Mouse (Mus musculus) left cerebral cortex, adult 8-10 months (tissue): ENCODE data around the gene Sumf2. TPM values are rescaled to one million over a fixed set of nuclear protein-coding genes. Genes with fewer than 3 reads are reported as not detected.
A peak's percentile ranks its signal among the peaks of the same experiment; 100 is the strongest.
"Not testable (repeated sequence)": the region's sequence is repeated elsewhere in the genome, so short reads cannot be mapped to it uniquely, and the experiment has no call there.

ENCODE experiments used
- DNase-seq, 2 experiments: peaks; one replicate each; pipeline ENCODE4 v3.0.0; 2022; ENCODE audit warnings: low spot score in 2 of 2
- total RNA-seq, 4 experiments: library from RNA; stranded (reverse); gene quantifications; 2 replicates each; pipeline ENCODE4 v1.2.4; 2022

Sumf2 gene
- total RNA-seq: 10 to 100 TPM; 18.2 to 23.0 (median 21.9) TPM

DNA sequence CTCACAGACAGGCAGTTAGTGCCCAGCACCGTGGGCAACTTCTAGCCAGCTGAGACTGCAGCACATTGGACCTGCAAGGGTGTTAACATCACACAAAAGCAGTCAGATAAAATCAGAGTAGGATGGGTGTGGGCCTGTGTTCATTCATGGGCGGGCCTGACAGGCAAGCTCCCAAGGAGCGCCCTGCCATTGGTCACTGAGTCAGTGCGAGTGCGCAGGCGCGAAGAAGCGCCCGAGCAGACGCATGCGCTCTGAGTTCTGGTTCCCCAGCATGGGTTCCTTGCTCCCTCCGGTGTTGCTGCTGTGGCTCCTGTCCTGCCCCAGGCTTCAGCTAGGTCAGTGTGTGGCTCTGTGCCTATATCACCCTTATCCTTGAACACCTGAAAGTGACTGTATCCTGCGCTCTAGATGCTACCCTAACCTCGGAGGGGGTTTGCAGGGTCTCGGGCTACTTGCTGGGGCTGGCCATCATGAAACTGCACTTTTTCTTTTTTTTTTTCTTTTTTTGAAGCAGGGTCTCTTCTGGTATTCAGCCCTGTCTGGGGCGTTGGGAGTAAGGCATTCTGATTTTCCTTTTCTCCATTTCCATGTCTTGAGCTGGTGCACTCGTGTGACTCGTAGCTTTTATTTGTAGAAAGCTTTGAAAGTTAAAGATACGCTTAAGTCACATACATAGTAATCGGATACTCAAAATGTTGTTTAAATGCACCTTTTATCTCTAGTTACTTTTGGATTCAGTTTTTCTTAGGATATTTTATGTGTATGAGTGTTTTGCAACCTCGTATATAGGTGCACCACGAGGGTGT is at the start of gene Sumf2:
TSS of gene Sumf2 (plus strand) at position 235 of the 806 bp plus-strand sequence.
- DNase-seq: peak; percentile 91 to 92

DNA sequence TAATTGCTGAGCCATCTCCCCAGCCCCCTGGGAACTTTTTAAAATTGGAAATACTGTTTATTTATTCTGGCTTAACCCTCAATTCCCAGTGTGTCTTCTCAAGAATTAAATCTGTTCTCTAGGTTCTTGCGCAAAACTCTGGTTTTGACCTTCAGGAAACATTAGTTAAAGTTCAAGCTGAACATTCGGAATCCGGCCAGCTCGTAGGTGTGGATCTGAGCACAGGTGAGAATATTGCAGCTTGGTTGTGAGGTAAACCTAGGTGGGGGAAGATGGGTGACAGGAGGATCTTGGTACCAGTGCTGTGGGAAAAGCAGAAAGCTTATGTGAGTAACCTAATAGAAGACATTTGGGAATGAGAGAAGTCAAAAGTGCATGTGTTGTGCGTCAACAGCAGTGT is 1.9 kb upstream of the Sumf2 start:
- DNase-seq: no peak

DNA sequence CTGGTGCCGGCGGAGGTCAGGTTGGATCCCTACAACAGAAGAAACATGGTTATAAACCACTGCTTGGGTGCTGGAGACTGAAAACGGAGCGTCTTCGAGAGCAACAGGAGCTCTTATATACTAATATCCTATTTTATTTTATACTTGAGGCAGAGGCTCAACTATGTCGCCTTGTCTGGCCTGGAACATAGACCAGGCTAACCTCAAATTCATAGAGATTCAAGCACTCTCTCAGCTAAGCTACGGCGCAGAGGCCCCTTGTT is 703 bp downstream of the Sumf2 start:
- DNase-seq: no peak

DNA sequence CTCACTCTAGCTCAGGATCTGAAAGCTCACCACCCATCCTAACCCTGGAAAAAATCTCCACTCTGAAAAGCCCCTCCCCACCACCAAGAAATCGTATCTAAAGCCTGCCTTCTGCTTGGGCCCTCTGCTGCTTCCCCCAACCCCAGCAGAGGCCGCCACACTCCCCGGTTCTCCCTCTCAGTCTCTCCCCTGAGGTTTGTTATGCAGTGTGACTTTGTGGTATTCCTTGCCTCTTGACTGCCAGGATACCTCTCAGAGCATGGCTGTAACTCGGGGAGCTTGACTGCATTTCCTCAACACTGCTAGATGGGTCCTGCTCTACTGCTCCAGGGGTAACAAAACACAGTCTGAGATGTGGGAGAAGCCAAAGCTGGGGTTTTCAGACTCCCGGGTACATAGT is 8.4 kb downstream of the Sumf2 start:
- DNase-seq: no peak

DNA sequence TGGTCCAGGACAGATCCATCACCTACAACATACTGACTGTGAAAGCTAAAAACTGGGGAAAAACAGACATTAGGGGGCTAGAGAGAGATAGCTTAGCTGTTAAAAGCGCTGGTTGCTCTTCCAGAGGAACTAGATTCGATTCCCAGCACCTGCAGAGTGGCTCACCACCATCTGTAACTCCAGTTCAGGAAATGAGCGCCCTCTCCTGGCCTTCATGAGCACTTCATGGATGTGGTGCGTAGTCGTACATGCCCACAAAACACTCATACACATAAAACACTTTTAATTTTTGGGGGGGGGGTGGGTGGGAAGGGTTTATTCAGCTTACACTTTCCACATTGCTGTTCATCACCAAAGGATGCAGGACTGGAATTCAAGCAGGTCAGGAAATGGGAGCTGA is 9.6 kb downstream of the Sumf2 start:
- DNase-seq: no peak

DNA sequence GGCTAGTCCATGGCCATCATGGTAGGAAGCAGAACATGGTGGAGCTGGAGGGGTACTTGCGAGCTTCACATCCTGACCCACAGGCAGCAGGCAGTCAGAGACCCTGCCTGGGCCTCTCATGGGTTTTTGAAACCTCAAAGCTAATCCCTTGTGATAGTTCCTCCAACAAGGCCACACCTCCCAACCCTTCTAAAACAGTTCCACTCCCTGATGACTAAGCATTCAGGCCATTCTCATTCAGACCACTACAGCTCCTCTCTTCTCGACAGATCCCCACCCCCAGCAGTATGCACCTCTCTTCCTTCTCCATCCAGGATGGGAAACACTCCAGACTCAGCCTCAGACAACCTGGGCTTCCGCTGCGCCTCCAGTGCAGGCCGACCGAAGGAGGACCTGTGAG is 15.5 kb downstream of the Sumf2 start:
- no peak for DNase-seq

DNA sequence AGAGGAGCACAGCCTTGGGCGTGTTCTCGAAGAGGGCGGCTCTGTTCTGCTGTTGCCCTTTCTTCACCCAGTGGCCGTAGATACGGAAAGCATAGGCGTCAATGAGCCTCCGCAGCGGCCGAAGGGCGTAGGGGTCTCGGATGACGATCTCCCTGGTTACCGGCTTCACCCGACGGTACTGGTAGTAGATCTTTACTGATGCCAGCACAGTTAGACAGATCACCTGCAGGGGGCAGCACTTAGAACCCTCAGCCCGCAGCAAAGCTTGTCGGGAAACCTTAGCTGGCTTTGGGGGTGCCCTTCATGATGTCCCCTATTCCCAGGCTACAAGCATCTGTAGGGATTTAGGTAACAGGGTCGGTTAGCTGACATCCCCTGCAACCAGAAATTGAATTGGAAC is 17.7 kb downstream of the Sumf2 start:
- DNase-seq: no peak

DNA sequence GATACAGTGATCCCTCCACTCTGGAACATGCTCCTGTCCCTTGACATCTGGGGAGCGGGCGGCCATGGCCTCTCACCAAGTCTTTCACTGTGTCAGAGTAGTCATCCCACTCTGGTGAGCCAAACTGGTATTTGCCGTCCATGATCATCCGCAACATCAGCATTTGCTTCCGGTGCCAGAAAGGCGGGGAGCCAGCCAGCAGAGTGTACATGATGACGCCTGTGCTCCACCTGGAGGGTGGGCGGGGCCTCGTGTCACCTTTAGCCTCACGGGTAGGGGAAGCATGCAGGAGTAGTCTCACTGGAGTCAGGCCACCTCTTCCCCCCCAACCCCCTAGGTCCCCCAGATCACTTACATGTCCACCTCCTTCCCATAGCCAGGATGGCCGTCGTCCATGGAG is 19.1 kb downstream of the Sumf2 start:
- DNase-seq: no peak

DNA sequence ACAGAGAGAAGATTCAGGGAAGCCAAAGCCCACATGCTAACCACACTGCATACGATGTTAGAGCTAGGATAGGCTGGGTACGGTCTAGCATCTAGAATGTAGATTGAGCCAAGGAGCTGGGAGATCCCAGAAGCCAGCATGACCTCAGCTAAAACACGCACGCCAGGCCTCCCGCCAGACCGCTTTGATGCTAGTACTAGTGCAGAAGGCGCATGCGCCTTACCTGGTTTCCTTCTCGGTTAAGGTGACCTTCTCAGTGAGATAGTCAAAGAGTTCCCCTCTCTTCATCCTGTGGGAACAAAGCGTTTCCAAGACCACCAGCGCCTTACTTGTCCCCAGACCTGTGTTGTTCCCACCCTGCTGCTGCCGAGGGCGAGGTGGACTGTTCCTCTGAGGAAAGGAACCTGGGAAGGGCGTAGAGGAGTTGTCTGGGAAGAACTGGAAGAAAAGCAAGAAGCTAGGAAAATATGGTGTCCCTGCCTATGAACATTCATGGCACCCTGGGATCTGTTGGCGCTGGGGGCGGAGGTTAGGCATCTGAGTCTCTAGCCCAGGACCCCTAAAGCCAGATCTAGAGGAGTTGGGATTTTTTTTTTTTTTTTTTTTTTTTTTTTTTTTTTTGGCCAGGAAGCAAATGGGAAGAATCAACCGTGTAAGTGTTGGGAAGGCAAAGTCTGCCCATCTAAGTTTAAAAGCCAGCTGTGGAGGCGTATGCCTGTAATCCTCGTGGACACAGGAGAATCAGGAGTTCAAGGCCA is 22.6 kb downstream of the Sumf2 start:
- no peak for DNase-seq

DNA sequence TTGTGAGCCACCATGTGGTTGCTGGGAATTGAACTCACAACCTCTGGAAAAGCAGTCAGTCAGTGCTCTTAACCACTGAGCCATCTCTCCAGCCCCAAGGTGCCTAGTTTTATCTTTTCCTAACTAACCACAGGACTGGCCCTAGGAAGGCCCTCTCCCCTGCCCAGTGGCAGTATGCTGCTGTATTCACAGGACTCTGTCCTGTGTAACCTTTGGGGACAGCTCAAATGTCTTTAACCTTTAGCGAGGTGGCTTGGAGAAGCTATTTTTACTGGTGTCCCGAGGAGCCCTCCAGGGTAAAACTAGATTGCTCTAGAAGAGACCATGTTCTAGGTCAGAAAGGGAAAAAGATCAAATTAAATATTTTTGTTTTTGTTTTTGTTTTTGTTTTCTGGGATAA is 24.5 kb downstream of the Sumf2 start:
- DNase-seq: no peak

DNA sequence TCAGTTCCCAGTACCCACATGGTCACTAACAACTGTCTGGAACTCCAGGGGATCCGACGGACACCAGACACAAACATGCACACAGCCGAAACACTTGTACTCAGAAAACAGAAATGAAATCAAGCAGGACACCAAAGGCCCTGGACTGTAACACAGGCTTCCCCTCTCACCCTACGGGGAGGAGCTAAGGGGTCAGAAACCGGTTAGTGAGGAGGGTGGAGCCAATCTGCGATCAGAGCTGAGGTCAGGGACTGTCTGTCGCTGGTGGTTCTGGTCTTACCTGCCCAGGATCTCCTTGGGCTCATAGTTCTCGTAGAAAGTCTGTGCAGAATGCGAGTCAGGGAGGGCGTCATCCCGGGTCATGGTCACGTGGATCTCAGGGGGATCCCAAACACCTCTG is 27.2 kb downstream of the Sumf2 start:
- DNase-seq: no peak

DNA sequence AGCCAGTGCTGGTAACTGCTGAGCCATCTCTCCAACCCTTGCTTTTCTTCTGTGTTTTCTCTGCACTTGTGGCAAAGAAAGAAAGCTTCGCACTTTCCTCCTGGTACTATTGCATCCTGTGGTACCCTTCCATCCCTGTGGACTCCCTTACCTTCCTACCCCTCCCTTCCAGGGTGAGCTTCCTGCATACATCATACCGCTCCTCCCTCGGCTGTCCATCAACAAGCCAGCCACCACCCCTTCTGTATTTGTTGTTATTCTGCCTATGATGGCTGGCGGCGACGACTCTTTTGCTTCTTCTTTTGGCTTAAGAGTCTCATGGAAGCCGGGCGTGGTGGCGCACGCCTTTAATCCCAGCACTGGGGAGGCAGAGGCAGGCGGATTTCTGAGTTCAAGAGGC is 28.3 kb downstream of the Sumf2 start:
- no peak for DNase-seq

DNA sequence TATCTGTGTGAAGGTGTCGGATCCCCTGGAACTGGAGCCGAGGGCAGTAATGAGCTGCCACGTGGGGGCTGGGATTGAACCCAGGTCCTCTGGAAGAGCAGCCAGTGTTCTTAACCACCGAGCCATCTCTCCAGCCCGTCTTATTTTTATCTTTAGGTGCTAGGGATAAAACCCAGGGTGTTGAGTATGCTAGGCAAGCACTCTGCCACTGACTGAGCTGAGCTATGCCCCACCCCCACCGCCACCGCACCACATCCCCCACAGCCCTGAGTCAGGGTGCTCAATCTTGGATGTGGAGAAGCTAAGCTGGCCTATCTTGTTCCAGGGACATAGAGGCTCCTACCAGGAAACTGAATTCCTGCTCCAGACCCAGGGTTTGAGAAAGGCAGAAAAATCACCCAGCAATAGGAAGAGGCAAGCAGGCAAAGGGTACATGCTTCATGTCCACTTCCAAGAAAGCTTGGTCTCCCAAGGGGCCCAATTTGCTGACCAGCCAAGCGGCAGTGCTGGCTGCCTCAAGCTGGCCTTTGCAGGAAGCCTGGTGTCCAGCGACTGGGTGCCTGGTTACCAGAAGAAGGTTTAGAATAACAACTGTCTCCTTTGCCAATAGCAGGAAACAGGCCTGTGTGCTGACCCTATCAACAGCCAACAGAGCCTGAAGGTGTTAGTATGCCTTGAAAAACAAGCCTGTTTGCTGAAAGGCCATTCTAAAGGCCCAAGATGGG is 31.1 kb downstream of the Sumf2 start:
- peak in 1 of 2 experiments; percentile 48 for DNase-seq

DNA sequence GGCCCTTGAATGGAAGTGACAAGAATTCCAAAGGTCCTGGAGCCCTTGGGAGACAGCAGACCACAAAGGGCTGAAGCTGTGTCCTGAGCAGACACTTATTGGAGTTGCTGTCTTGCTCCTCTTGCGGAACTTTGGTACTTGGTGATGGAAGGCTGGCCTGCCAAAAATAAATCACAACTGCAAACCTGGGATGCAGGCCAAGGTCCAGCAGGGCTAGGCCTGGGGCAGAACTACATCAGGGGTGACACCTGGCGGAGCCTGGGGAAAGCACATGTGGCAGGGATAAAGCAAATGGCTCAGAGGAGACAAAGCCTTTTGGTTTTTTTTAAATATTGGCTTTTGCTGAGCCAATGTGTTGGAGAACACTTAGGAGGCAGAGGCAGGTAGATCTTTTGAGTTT is 32.2 kb downstream of the Sumf2 start:
- peak in 1 of 2 experiments; percentile 39 for DNase-seq

DNA sequence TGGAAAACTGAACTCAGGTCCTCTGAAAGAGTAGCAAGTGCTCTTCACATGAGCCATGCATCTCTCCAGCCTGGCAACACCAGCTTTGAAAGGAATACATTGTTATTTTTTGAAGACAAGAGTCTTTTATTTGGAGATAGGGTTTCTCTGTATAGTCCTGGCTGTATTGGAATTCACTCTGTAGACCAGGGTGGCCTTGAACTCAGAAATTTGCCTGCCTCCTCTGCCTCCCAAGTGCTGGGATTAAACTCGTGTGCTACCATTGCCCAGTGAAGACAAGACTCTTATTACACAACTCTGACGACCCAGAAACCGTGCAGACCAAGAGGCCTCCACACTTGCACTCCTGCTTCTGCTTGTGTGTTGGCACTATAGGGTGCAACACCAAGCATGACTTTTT is 33.1 kb downstream of the Sumf2 start:
- DNase-seq: no peak

DNA sequence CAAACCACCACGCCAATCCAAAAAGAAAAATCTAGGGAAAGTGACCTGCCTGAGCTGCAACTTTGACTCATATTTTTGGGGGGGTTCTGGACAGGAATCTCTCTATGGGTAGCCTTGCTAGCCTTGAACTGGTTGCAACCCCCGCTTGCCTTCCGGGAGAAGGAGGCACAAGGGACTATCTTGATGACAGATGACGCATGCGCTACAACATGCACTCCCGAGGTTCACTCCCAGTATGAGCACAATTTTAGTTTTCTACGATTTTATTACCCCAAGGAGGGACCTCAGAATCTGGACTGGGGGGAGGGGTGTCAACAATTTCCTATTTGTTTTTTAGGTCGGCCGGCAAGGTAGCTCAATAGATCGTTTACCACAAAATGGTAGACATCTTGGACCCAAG is 39.5 kb downstream of the Sumf2 start:
- DNase-seq: no peak

DNA sequence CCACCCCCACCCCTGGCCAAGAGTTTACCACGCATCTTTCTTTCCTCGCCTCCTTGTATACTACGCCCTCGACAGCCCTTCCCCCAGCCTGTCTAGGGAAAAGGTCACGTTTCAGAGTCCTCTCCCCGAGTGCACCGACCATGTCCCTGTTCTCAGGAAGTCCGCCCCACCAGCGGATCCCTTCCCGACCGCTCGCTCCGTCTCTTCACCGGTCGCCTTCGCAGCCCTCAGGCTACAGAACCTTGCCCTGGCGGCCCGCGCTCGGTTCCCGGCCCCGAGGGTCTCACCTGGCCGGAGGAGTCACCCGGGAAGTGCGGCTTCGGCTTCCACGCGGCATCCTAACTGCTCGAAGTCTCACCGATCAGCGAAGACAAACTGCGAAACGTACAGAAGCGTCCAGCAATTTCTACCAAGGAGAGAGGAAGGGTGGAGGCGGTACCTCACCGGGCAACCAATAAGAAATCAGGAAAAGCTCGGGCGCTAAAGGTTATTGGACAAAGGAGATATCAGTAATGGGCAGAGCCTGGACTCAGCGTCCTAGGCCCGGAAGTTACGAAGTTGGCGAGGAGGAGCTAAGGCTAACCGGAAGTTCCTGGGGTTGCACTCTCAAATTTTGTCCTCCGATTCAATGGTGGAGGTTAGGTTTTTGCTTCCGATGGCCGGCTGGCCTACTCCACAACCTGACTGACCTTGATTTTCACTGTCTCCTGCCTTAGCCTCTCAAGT is 40.3 kb downstream of the Sumf2 start, which contains the start of gene Chchd2:
TSS of gene Chchd2 (minus strand) at position 560 of the 726 bp plus-strand sequence.
- DNase-seq: peak; percentile 95 to 96

DNA sequence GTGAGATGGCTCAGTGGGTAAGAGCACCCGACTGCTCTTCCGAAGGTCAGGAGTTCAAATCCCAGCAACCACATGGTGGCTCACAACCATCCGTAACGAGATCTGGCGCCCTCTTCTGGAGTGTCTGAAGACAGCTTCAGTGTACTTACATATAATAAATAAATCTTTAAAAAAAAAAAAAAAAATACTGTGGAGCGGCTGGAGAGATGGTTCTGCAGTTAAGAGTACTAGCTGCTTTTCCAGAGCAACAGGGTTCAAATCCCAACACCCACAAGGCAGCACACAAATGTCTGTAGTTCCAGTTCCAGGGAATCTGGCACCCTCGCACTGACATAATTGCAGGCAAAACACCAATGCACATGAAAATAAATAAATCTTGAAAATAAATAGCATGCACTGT is 43.6 kb downstream of the Sumf2 start:
- DNase-seq: not testable (repeated sequence)

DNA sequence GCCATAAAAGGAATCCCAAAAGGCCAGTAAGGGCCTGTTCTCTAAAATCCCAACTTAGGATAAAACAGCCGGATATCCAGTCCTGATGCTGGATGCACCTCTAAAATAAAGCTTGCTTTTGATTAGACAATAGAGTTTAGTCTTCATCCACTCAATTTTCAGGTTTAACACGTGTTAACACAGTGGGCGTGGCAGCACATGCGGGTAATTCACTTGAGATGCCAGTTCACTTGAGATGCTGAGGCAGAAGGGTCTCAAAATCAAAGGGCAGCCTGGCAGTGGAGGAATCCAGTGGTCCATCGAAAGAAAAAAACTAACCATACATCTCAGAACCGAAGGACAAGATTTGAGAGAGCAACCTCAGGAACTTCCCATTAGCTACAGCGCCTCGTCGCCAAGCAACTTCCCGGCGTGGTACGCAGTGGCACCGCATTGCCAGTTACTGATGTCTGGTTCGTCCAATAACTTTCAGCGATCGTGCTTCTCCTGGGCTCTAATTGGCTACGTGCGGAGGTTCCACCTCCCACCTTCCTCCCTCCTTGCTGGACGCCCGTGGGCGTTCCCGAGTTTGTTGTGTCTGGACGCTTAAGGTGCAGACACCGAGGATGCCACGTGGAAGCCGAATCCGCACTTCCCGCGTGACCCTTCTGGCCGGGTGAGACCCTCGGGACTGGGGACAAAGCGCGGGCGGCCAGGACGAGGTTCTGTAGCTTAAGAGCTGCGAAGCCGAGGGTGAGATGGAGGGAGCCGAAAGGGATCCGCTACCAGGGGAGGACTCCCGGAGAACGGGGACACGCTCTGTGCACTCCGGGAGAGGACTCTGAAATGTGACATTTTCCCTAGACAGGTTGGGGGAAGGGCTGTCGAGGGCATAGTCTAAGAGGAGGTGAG is 48.7 kb downstream of the Sumf2 start, which contains the start of gene Zbed5:
TSS of gene Zbed5 (plus strand) at position 526 of the 891 bp plus-strand sequence.
- DNase-seq: peak; percentile 74 to 89

DNA sequence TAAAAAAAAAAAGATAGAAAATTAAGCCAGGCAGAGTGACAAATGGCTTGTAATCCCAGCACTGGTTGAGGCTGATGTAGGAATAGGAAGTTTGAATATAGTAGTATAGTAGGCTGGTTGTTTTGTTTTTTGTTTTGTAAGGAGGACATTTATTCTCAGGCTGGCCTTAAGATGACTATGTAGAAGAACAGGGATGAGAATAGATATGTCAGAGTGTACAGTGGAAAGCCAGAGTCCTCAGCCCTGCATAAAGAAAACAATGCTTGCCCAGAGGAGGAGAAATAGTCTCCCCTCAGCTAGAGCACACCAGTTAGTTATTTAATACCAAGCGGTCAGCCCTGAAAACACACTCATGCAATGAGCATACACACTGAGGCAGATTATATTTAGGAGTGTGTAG is 51.7 kb downstream of the Sumf2 start, which contains the start of gene Phkg1:
TSS of gene Phkg1 (minus strand) at position 101 of the 400 bp plus-strand sequence.
- DNase-seq: no peak
